Mouse (Mus musculus) embryo, embryonic 10.5 days (tissue): ENCODE measurements at regions not wholly inside any gene's neighbourhood (a gene's known extent, or its start where the extent isn't known, plus 50 kb on each side); places are given as distances from the start of the nearest gene placed in this dataset.
"Not testable (repeated sequence)": the region's sequence is repeated elsewhere in the genome, so short reads cannot be mapped to it uniquely, and the experiment has no call there.

Source experiments
- DNase-seq: peaks from one replicate; pipeline ENCODE4 v3.0.0-alpha.2; 2015; ENCODE audit warnings: low spot score

GRCm38 (mm10) chr2:78279382-78280056 is 333.3 kb upstream of the Cwc22 start:
- DNase-seq: no peak

GRCm38 (mm10) chr2:78278630-78279029 is 332.5 kb upstream of the Cwc22 start:
- DNase-seq: no peak

- no peak for DNase-seq
These were observed 331.5 kb upstream of the Cwc22 start for GRCm38 (mm10) chr2:78277699-78278098.

GRCm38 (mm10) chr2:78274122-78274521 is 327.9 kb upstream of the Cwc22 start:
- no peak for DNase-seq

GRCm38 (mm10) chr2:78268705-78269104 is 322.5 kb upstream of the Cwc22 start:
- DNase-seq: no peak

- no peak for DNase-seq
These were observed 321.6 kb upstream of the Cwc22 start for GRCm38 (mm10) chr2:78267527-78268375.

- DNase-seq: no peak
These were observed 307.5 kb upstream of the Cwc22 start for GRCm38 (mm10) chr2:78253601-78254097.

GRCm38 (mm10) chr2:78246354-78246753 is 300.2 kb upstream of the Cwc22 start:
- DNase-seq: no peak

- no peak for DNase-seq
These were observed 294.1 kb upstream of the Cwc22 start for GRCm38 (mm10) chr2:78240299-78240698.

GRCm38 (mm10) chr2:78225383-78226100 is 279.4 kb upstream of the Cwc22 start:
- DNase-seq: not testable (repeated sequence)

GRCm38 (mm10) chr2:78214469-78214868 is 268.3 kb upstream of the Cwc22 start:
- no peak for DNase-seq

- DNase-seq: no peak
These were observed 258.9 kb upstream of the Cwc22 start for GRCm38 (mm10) chr2:78205125-78205524.

- no peak for DNase-seq
These were observed 249.8 kb upstream of the Cwc22 start for GRCm38 (mm10) chr2:78196006-78196405.

GRCm38 (mm10) chr2:78189620-78190019 is 243.4 kb upstream of the Cwc22 start:
- peak; percentile 64 for DNase-seq

- DNase-seq: no peak
These were observed 238.8 kb upstream of the Cwc22 start for GRCm38 (mm10) chr2:78184950-78185349.

GRCm38 (mm10) chr2:78173784-78174183 is 227.6 kb upstream of the Cwc22 start:
- DNase-seq: no peak

- no peak for DNase-seq
These were observed 226.6 kb upstream of the Cwc22 start for GRCm38 (mm10) chr2:78172819-78173218.

GRCm38 (mm10) chr2:78170162-78170747 is 224.1 kb upstream of the Cwc22 start:
- DNase-seq: no peak

GRCm38 (mm10) chr2:78165429-78165828 is 219.3 kb upstream of the Cwc22 start:
- no peak for DNase-seq

- peak; percentile 33 for DNase-seq
These were observed 213.8 kb upstream of the Cwc22 start for GRCm38 (mm10) chr2:78159877-78160485.

GRCm38 (mm10) chr2:78110335-78110734 is 164.2 kb upstream of the Cwc22 start:
- no peak for DNase-seq

- DNase-seq: no peak
These were observed 149.4 kb upstream of the Cwc22 start for GRCm38 (mm10) chr2:78095536-78095935.
